Mouse (Mus musculus) neural tube, embryonic 13.5 days (tissue): ENCODE measurements around the gene Tmem258. TPM values are rescaled to one million over a fixed set of nuclear protein-coding genes. Genes with fewer than 3 reads are reported as not detected.

Experiments used
- ATAC-seq: fragments of 200-750 bp; cut with Nextera tagmentation; 2 replicates; pipeline ENCODE4 v1.8.0; 2017; ENCODE audit warnings: low read depth, mild to moderate bottlenecking, moderate TSS enrichment, moderate library complexity
- H3K27ac ChIP-seq: fragments of 300-500 bp; sonication (generic); replicated peaks from 2 replicates; pipeline ENCODE4 v1.5.1; 2015; ENCODE audit warnings: moderate library complexity, mild to moderate bottlenecking, inconsistent platforms
- H3K27me3 ChIP-seq: fragments of 300-500 bp; sonication (generic); 2 replicates; pipeline ENCODE4 v1.6.1; 2015; ENCODE audit warnings: mild to moderate bottlenecking, inconsistent platforms
- H3K36me3 ChIP-seq: fragments of 300-500 bp; sonication (generic); 2 replicates; pipeline ENCODE4 v1.6.1; 2015; ENCODE audit warnings: mild to moderate bottlenecking, inconsistent platforms
- H3K4me1 ChIP-seq: fragments of 300-500 bp; sonication (generic); replicated peaks from 2 replicates; pipeline ENCODE4 v1.6.1; 2015; ENCODE audit warnings: inconsistent platforms
- H3K4me2 ChIP-seq: fragments of 300-500 bp; sonication (generic); 2 replicates; pipeline ENCODE4 v1.6.1; 2015; ENCODE audit warnings: inconsistent platforms, mild to moderate bottlenecking, moderate library complexity
- H3K4me3 ChIP-seq: fragments of 300-500 bp; sonication (generic); 2 replicates; pipeline ENCODE4 v1.5.1; 2015; ENCODE audit warnings: mild to moderate bottlenecking, inconsistent platforms
- H3K9ac ChIP-seq: fragments of 300-500 bp; sonication (generic); 2 replicates; pipeline ENCODE4 v1.6.1; 2015; ENCODE audit warnings: moderate library complexity, mild to moderate bottlenecking, inconsistent platforms
- H3K9me3 ChIP-seq: fragments of 300-500 bp; sonication (generic); 2 replicates; pipeline ENCODE4 v1.6.1; 2016; ENCODE audit warnings: inconsistent platforms
- WGBS: fragments of 180-500 bp; shearing (Covaris S2); methylation state at CpG from one replicate; pipeline ENCODE4 v1.1.7; 2015; 5-methylcytosine and 5-hydroxymethylcytosine counted together
- polyA plus RNA-seq: library from polyadenylated mRNA; unstranded; fragments of >200 nt; fragmentation: Nextera tagmentation; extraction: Ambion mirVana; gene quantifications from 2 replicates; pipeline ENCODE4 v1.2.1, GENCODE M21; 2015

The Tmem258 gene
- polyA plus RNA-seq, 1 experiment from 2014 or later: 404 TPM

DNA sequence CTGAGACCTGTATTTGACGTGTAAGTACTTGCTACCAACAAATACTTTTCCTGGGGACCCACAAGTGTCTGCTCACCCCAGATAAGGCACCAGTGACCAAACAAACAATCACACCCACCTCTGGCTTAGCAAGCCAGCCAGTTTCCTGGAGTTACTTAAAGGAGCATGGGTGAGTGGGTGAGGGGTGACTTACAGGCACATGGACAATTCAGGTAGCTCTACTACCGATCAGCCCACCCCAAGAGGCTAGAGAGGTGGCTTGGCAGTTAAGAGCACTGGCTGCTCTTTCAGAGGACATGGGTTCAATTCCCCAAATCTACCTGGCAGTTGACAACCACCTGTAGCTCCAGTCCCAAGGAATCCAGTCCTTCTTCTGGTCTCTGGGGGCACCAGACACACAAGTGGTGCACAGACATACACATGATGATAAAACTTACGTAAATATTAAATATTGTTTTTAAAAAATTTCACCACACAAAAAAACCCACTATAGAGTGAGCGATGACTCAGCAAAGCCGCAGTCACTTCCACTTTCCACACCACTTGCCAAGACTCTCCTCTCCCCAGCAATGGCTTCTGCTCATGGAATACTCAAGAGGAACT is 30.6 kb upstream of the Tmem258 start:
- no peak overlapping the region for H3K4me2 ChIP-seq
- 90% methylated on average over 5 of the region's 5 CpGs for WGBS
- H3K9me3 ChIP-seq: no peaks in the 10 kb centered on the region
- no peak for ATAC-seq
- H3K9ac ChIP-seq: no peak overlapping the region
- H3K27ac ChIP-seq: no peak overlapping the region
- no peaks in the 10 kb centered on the region for H3K27me3 ChIP-seq
- H3K36me3 ChIP-seq: no peaks in the 10 kb centered on the region
- no peaks in the 10 kb centered on the region for H3K4me1 ChIP-seq
- no peak overlapping the region for H3K4me3 ChIP-seq

DNA sequence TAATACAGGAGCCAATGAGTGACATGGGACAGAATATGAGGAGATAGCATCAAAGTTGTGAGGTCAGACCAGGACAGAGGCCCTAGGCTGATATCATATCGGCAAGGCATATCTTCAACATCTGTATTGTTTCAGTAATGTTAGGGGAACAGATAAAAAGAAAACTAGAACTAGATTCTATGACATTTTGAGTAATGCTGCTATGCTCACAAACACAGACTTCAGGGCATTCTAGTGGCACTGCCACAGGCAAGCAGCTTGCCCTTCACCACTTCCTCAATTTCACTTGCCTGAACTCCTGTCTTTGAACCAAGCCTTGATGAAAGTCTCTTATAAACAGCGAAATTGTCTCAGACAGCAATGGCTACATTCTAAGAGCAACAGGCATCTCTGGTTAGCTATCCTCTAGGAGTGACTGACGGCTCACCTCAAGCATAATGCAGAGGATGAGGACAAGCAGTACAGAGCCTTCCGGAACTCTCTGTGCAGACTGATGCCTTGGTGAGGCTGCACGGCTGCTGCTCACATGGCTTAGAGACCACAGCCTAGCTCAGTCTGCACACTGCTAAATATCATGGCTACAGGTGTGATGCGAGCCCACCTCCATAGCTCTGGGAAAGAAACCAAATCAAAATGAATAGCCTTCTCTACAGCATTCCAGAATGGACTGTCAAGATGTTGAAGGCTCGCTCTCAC is 29.8 kb upstream of the Tmem258 start:
- ATAC-seq: no peak
- Histone ChIP-seq H3K4me2 (no peak overlapping the region), H3K4me1 (no peaks in the 10 kb centered on the region), H3K9ac (no peak overlapping the region), H3K36me3 (no peaks in the 10 kb centered on the region), H3K27ac (no peak overlapping the region), H3K27me3 (no peaks in the 10 kb centered on the region), H3K4me3 (no peak overlapping the region), H3K9me3 (no peaks in the 10 kb centered on the region)
- WGBS: 91% methylated on average over 7 of the region's 7 CpGs

GRCm38 (mm10) chr19:10174956-10175355 is 28.9 kb upstream of the Tmem258 start:
- H3K9me3 ChIP-seq: no peaks in the 10 kb centered on the region
- H3K4me3 ChIP-seq: no peak overlapping the region
- H3K36me3 ChIP-seq: no peaks in the 10 kb centered on the region
- no peaks in the 10 kb centered on the region for H3K27me3 ChIP-seq
- no peak overlapping the region for H3K9ac ChIP-seq
- no peaks in the 10 kb centered on the region for H3K4me1 ChIP-seq
- H3K27ac ChIP-seq: no peak overlapping the region
- WGBS: 78% methylated on average over 4 of the region's 4 CpGs
- no peak for ATAC-seq
- no peak overlapping the region for H3K4me2 ChIP-seq

GRCm38 (mm10) chr19:10176477-10176876 is 27.3 kb upstream of the Tmem258 start:
- Histone ChIP-seq H3K27ac (no peak overlapping the region), H3K4me1 (no peaks in the 10 kb centered on the region), H3K9ac (no peak overlapping the region), H3K4me3 (no peak overlapping the region), H3K27me3 (no peaks in the 10 kb centered on the region), H3K4me2 (no peak overlapping the region), H3K9me3 (no peaks in the 10 kb centered on the region), H3K36me3 (no peaks in the 10 kb centered on the region)
- 67% methylated on average over 1 of the region's 1 CpGs for WGBS
- no peak for ATAC-seq

DNA sequence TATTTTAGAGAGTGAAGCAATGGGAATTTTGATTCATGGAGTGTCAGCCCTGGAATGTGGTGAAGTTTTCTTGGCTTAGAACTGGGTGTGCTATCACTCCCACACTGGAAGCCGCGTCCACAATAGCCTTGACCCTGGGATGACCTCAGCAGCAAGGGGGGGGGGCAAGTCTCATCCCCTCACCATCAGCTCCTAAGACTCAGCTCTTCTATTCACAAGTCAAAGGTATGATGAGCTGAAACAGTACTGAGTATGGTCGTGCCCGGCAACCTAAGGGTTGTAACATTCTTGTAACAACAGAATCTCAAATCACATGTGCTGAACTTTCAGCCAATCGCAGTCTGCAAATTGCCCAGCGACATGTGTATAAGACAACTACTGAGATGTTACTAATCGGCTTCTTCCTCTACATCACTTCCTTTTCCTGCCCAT is 26.9 kb upstream of the Tmem258 start:
- no peak overlapping the region for H3K27ac ChIP-seq
- WGBS: 58% methylated on average over 7 of the region's 7 CpGs
- ATAC-seq: no peak
- H3K27me3 ChIP-seq: no peaks in the 10 kb centered on the region
- no peaks in the 10 kb centered on the region for H3K36me3 ChIP-seq
- H3K9ac ChIP-seq: no peak overlapping the region
- H3K4me3 ChIP-seq: no peak overlapping the region
- H3K4me1 ChIP-seq: 0 out of 2 replicates have a peak, but pooled peaks cover 3% of the 10 kb centered on the region
- H3K4me2 ChIP-seq: no peak overlapping the region
- H3K9me3 ChIP-seq: no peaks in the 10 kb centered on the region

DNA sequence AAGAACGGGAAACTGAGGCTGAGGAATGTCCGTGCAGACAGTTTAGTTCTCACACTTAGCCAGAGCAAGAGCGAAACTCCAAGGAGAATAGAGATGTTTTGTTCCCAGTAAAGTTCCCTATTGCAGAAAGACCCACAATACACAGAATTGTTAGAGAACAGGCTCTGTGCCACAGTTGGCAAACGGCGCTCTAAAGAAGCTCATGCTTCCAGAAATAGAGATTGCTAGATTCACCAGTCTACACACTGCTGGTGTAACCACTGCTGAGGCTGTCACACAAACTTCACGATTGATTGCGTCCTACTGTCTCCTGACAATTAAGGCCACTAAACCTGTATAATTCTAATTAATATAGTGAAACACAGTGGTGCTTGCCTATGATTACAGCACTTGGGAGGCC is 22.6 kb upstream of the Tmem258 start:
- peaks cover 32% of the 10 kb centered on the region for H3K4me1 ChIP-seq
- H3K27ac ChIP-seq: no peak overlapping the region
- no peaks in the 10 kb centered on the region for H3K27me3 ChIP-seq
- no peak overlapping the region for H3K4me2 ChIP-seq
- no peaks in the 10 kb centered on the region for H3K9me3 ChIP-seq
- WGBS: 88% methylated on average over 7 of the region's 7 CpGs
- H3K9ac ChIP-seq: no peak overlapping the region
- H3K36me3 ChIP-seq: peaks cover 14% of the 10 kb centered on the region
- ATAC-seq: no peak
- H3K4me3 ChIP-seq: no peak overlapping the region

- Histone ChIP-seq H3K27ac (peak overlapping the region; percentile 97), H3K27me3 (no peaks in the 10 kb centered on the region), H3K4me3 (peak overlapping the region; percentile 82), H3K4me2 (peak overlapping the region; percentile 94), H3K9me3 (no peaks in the 10 kb centered on the region), H3K9ac (peak overlapping the region; percentile 98; the same call in 1 of the 2 replicates), H3K36me3 (peaks cover 23% of the 10 kb centered on the region), H3K4me1 (peaks cover 41% of the 10 kb centered on the region)
- ATAC-seq: peak; percentile 0; the same call in 1 of the 2 replicates
- 29% methylated on average over 7 of the region's 7 CpGs for WGBS
Observed at GRCm38 (mm10) chr19:10182142-10182541, 21.7 kb upstream of the Tmem258 start.

DNA sequence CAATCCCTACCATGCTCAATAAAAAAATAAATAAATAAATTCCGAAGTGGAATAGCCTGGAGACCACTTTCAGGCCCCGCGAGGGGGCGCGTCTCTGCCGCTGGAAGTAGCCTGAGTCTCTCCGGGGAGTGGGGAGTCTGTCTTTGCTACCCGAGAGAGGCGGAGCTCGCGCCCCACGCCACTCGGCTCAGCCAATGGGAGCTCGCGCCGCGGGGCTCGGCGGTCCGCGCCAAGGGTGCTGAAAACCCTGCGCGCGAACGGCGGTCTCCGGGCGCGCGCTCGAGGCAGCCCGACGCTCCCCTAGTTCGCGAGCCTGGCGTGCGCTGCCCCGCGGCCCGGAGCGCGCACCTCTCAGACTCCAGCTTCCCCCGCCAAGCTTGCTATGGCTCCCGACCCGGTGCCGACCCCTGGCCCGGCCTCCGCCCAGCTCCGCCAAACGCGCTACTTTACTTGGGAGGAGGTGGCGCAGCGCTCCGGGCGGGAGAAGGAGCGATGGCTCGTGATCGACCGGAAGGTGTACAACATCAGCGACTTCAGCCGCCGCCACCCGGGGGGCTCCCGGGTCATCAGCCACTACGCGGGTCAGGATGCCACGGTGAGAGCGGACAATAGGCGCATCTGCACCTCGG is 21.0 kb upstream of the Tmem258 start, which contains the start of gene Fads1:
TSS of gene Fads1 (plus strand) at position 219 of the 629 bp plus-strand sequence.
- Histone ChIP-seq H3K4me3 (peak within 1 kb of the TSS; percentile 82), H3K9me3 (no peaks in the 10 kb centered on the region), H3K4me1 (peaks cover 47% of the 10 kb centered on the region), H3K4me2 (peak within 1 kb of the TSS; percentile 94), H3K27ac (peak within 1 kb of the TSS; percentile 97), H3K27me3 (no peaks in the 10 kb centered on the region), H3K36me3 (peaks cover 30% of the 10 kb centered on the region), H3K9ac (peak within 1 kb of the TSS; percentile 98)
- WGBS: 0% methylated on average over 69 of the region's 70 CpGs
- peak; percentile 98 for ATAC-seq

DNA sequence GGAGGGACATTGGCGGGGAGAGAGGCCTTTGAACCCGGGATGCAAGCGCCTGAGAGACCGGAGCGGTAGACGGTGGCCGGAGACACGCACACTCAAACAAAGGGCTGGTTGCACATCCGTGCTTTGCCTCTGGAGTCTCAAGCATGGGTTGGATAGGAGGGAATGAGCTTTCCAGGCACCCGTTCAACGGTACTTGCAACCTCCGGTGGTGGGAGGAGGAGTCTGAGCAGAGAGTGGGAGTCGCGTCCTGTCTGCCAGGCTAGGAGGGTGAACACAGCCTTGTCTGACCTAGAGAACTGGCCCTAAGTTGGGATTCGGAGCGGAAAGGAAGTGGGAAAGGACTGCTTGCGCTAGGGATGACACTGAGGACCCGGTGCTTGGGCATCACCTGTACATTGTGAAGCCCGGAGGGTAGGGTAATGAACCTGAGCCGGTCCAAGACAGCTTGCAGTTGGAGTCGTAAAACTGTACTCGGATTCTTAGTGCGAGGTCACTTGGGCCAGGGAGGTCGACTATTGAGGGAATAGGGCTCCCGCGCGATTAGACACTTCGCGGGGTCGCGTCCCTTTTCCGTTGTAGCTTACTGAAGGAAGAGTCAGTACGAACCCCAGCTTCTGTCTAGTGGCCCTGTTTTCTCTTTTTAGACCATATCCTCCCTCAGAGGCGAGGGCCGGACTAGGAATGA is 20.4 kb upstream of the Tmem258 start:
- Histone ChIP-seq H3K36me3 (peaks cover 36% of the 10 kb centered on the region), H3K9me3 (no peaks in the 10 kb centered on the region), H3K4me1 (peaks cover 53% of the 10 kb centered on the region), H3K4me3 (peak overlapping the region; percentile 82), H3K27ac (peak overlapping the region; percentile 97), H3K27me3 (no peaks in the 10 kb centered on the region), H3K4me2 (peak overlapping the region; percentile 94), H3K9ac (peak overlapping the region; percentile 98)
- 1% methylated on average over 35 of the region's 35 CpGs for WGBS
- ATAC-seq: peak; percentile 88

- peaks cover 43% of the 10 kb centered on the region for H3K36me3 ChIP-seq
- 7% methylated on average over 12 of the region's 12 CpGs for WGBS
- peaks cover 60% of the 10 kb centered on the region for H3K4me1 ChIP-seq
- no peaks in the 10 kb centered on the region for H3K9me3 ChIP-seq
- peak overlapping the region; percentile 98 for H3K9ac ChIP-seq
- 0 out of 2 replicates have a peak, but pooled peaks have one; percentile 4 for ATAC-seq
- peak overlapping the region; percentile 97 for H3K27ac ChIP-seq
- H3K27me3 ChIP-seq: no peaks in the 10 kb centered on the region
- peak overlapping the region; percentile 94 for H3K4me2 ChIP-seq
- H3K4me3 ChIP-seq: peak overlapping the region; percentile 82
Observed at GRCm38 (mm10) chr19:10184096-10184495, 19.7 kb upstream of the Tmem258 start.

DNA sequence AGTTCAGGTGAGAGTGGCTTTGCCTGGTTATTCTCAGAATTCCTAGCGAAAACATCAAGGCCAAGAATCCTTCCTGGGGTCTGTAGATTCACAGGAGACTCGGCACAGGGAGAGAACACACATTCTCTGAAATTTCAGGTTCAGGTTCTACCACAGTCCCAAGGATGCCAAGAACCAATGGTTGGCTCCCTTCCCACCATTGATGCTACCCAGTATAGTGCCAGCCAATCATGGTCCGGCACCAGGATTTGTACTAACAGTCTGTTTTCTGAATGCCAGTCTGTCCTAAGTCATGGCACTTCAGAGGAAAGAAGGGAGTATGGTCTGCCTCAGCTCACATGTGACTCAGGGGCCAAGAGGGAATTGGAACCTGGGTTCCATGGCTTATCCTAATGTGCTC is 17.9 kb upstream of the Tmem258 start:
- peaks cover 61% of the 10 kb centered on the region for H3K36me3 ChIP-seq
- no peak overlapping the region for H3K4me2 ChIP-seq
- 0 out of 2 replicates have a peak overlapping the region, but pooled peaks have one; percentile 31 for H3K9ac ChIP-seq
- H3K4me1 ChIP-seq: peaks cover 60% of the 10 kb centered on the region
- no peak for ATAC-seq
- H3K27ac ChIP-seq: no peak overlapping the region
- no peak overlapping the region for H3K4me3 ChIP-seq
- 91% methylated on average over 3 of the region's 3 CpGs for WGBS
- no peaks in the 10 kb centered on the region for H3K9me3 ChIP-seq
- no peaks in the 10 kb centered on the region for H3K27me3 ChIP-seq

- Histone ChIP-seq H3K27ac (no peak overlapping the region), H3K4me2 (no peak overlapping the region), H3K36me3 (peaks cover 67% of the 10 kb centered on the region), H3K9ac (no peak overlapping the region), H3K4me1 (peaks cover 60% of the 10 kb centered on the region), H3K9me3 (no peaks in the 10 kb centered on the region), H3K4me3 (no peak overlapping the region), H3K27me3 (no peaks in the 10 kb centered on the region)
- 92% methylated on average over 8 of the region's 8 CpGs for WGBS
- ATAC-seq: no peak
Observed at GRCm38 (mm10) chr19:10186569-10186968, 17.2 kb upstream of the Tmem258 start.
